Mouse (Mus musculus): ENCODE measurements around the gene 1600002K03Rik. TPM values are rescaled to one million over a fixed set of nuclear protein-coding genes. Genes with fewer than 3 reads are reported as not detected.

1600002K03Rik gene
- total and polyA plus RNA-seq, 3 experiments, result 4.8 to 8.9 TPM; not detected in 1

DNA sequence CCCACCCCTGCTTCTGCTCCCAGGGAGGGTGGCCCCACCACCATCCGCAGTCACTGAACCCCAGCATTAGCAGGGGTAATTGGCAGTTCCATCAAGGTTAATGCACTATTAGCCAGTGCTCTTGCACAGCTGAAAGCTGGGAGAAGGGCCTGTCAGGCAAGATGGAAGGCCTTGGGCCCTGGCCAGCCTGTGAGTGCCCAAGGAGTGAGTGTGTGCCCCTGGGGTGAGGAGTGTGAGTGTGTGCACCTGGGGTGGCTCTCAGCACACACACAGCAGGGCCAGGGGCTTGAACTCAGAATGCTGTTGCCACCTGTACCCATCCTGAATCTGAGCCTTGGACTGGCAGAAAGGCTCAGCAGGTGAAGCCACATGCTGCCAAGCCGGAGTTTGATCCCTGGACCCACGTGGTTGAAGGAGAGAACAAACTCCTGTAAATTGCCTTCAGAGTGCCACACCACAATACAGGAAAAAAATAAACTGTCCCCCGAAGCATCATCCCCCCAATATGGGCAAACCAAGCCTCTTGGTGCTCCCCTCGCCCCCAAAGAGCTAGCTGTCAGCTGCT lies 3.6 kb downstream of the 1600002K03Rik start:
- Histone ChIP-seq H3K4me3 (ENCODE audit: low read depth, low read length) (no peak overlapping the region), H3K36me3 (replicated peaks) (peaks cover 51% of the 10 kb centered on the region), H3K4me1 (ENCODE audit: insufficient read depth, low read depth, low read length) (peaks cover 43% of the 10 kb centered on the region), H3K27me3 (ENCODE audit: insufficient read depth, low read length) (peaks cover 38% of the 10 kb centered on the region), H3K9me3 (replicated peaks) (peaks cover 11% of the 10 kb centered on the region)
- ATAC-seq (ENCODE audit: extremely low read depth, insufficient number of reproducible peaks, low FRiP score, poor library complexity, severe bottlenecking) (no peak), DNase-seq (ENCODE audit: low spot score) (no peak)
- TF ChIP-seq CTCF (IDR thresholded peaks at IDR 0.05; ENCODE audit: low read depth, low read length) (no peak), POLR2AphosphoS5 (IDR thresholded peaks at IDR 0.05; ENCODE audit: insufficient replicate concordance, low read depth, low read length) (no peak), GATA1 (IDR thresholded peaks at IDR 0.05; ENCODE audit: borderline replicate concordance, low read length) (no peak), TAL1 (conservative IDR thresholded peaks at IDR 0.05; ENCODE audit: low read depth, low read length) (no peak), GATA2 (IDR thresholded peaks at IDR 0.05; ENCODE audit: borderline replicate concordance, low read depth, low read length) (no peak)

DNA sequence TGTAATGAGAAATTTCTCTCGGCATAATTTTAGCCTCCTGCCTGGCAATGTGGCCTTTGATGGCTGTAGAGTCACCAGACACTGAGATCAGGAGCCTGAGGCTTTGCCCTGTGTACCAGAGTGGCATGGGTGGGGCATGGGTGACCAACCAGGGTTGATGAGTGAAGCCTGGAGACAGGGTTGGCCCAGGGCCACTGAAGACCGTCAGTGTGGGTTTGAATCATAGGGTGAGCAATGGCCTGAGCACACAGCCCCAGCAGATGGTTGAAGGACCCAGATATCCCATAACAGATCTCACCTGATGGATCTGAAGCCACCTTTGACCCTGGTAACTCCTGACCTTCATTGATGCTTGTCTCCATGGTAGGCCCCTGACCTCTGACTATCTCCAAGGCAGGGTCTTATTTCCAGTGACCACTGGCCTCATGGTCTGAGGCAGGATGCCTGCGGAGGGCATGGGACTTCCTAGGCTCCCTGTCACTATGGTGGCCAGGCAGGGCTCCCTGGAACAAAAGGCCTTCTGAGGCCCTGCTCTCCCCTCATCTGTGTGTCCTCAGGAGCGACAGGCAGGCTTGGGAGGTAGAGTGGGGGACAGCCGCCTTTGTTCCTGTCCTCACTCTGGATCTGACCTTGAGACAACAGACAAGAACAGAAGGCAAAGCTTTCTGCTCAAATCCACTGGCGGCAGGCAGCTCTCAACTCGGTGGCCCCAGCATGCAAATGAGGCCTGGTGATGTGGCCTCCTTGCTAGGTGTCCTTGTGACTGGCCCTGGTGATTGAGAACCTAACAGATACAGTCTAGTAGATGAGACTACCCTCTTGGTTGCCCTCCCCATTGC lies 4.9 kb downstream of the 1600002K03Rik start:
- H3K4me1 ChIP-seq (ENCODE audit: insufficient read depth, low read depth, low read length), result peaks cover 33% of the 10 kb centered on the region
- H3K27me3 ChIP-seq (ENCODE audit: insufficient read depth, low read length), result peaks cover 52% of the 10 kb centered on the region
- no peaks in the 10 kb centered on the region for H3K9me3 ChIP-seq (replicated peaks)
- DNase-seq (ENCODE audit: low spot score), result no peak
- no peak overlapping the region for H3K4me3 ChIP-seq (ENCODE audit: low read depth, low read length)
- peaks cover 38% of the 10 kb centered on the region for H3K36me3 ChIP-seq (replicated peaks)
- no peak for ATAC-seq (ENCODE audit: extremely low read depth, insufficient number of reproducible peaks, low FRiP score, poor library complexity, severe bottlenecking)
- no peak for TF ChIP-seq GATA1 (IDR thresholded peaks at IDR 0.05; ENCODE audit: borderline replicate concordance, low read length)
- TF ChIP-seq TAL1 (conservative IDR thresholded peaks at IDR 0.05; ENCODE audit: low read depth, low read length), result no peak
- no peak for TF ChIP-seq POLR2AphosphoS5 (IDR thresholded peaks at IDR 0.05; ENCODE audit: insufficient replicate concordance, low read depth, low read length)
- TF ChIP-seq CTCF (IDR thresholded peaks at IDR 0.05; ENCODE audit: low read depth, low read length), result no peak

GRCm38 (mm10) chr10:80179068-80180051 lies 6.6 kb downstream of the 1600002K03Rik start, which contains the start of gene Efna2:
Gene Efna2, plus strand, starts transcription at chr10:80179482.
- H3K9me3 ChIP-seq (replicated peaks), result no peaks in the 10 kb centered on the region
- ATAC-seq (ENCODE audit: extremely low read depth, insufficient number of reproducible peaks, low FRiP score, poor library complexity, severe bottlenecking) (no peak), DNase-seq (ENCODE audit: low spot score) (no peak)
- peaks cover 24% of the 10 kb centered on the region for H3K36me3 ChIP-seq (replicated peaks)
- peaks cover 65% of the 10 kb centered on the region for H3K27me3 ChIP-seq (ENCODE audit: insufficient read depth, low read length)
- H3K4me1 ChIP-seq (ENCODE audit: insufficient read depth, low read depth, low read length), result peaks cover 23% of the 10 kb centered on the region
- no peak for TF ChIP-seq GATA2 (IDR thresholded peaks at IDR 0.05; ENCODE audit: borderline replicate concordance, low read depth, low read length)
- TF ChIP-seq TAL1 (conservative IDR thresholded peaks at IDR 0.05; ENCODE audit: low read depth, low read length), result no peak
- TF ChIP-seq POLR2AphosphoS5 (IDR thresholded peaks at IDR 0.05; ENCODE audit: insufficient replicate concordance, low read depth, low read length), result no peak
- no peak for TF ChIP-seq GATA1 (IDR thresholded peaks at IDR 0.05; ENCODE audit: borderline replicate concordance, low read length)
- TF ChIP-seq CTCF (IDR thresholded peaks at IDR 0.05; ENCODE audit: low read depth, low read length), result no peak
- peak within 1 kb of the TSS; percentile 63; the same call in 1 of the 2 replicates for H3K4me3 ChIP-seq (ENCODE audit: low read depth, low read length)

DNA sequence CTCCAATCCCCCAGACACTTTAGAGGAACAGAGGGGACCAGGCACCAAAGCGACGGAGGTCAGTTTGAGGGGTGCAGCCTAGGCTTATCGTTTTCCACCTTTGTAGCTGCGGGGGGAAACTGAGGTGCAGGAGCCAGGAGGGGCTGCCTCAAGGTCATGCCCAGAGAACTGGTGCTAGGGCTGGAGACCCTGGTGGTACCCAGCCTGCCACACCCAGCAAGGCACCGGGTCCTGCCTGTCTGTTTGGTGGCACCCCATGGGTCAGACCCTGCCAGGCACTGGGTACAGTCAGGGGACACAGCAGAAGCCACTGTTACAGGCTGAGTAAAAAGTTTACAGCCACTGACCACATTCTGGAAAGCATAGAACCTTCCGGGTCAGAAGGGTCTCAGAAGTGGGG lies 7.5 kb downstream of the 1600002K03Rik start:
- TF ChIP-seq POLR2AphosphoS5 (IDR thresholded peaks at IDR 0.05; ENCODE audit: insufficient replicate concordance, low read depth, low read length) (no peak), GATA2 (IDR thresholded peaks at IDR 0.05; ENCODE audit: borderline replicate concordance, low read depth, low read length) (no peak)
- Histone ChIP-seq H3K27me3 (ENCODE audit: insufficient read depth, low read length) (peaks cover 71% of the 10 kb centered on the region), H3K9me3 (replicated peaks) (no peaks in the 10 kb centered on the region), H3K36me3 (replicated peaks) (peaks cover 15% of the 10 kb centered on the region), H3K4me3 (ENCODE audit: low read depth, low read length) (no peak overlapping the region), H3K4me1 (ENCODE audit: insufficient read depth, low read depth, low read length) (peaks cover 15% of the 10 kb centered on the region)
- DNase-seq (ENCODE audit: low spot score) (no peak), ATAC-seq (ENCODE audit: extremely low read depth, insufficient number of reproducible peaks, low FRiP score, poor library complexity, severe bottlenecking) (no peak)

DNA sequence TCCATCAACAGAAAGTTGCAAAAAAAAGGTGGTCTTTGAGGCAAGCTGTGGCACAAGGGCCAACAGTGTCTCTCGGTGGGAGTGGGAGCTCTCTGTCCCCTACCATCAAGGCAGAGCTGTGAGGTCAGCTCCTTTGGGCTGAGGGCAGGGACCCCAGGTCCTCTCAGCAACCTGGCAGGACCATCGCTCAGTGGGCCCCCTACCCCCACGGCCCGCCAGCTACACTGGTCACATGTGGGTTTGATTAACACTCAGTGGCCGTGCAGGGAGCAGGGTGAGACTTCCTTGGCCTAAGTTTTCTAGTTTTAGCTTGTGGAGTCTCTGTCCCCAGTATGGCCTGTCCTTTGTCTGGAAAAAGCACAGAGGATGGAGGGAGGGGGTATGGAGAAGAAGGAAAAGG lies 8.1 kb downstream of the 1600002K03Rik start:
- ATAC-seq (ENCODE audit: extremely low read depth, insufficient number of reproducible peaks, low FRiP score, poor library complexity, severe bottlenecking) (no peak), DNase-seq (ENCODE audit: low spot score) (no peak)
- Histone ChIP-seq H3K4me1 (ENCODE audit: insufficient read depth, low read depth, low read length) (peaks cover 14% of the 10 kb centered on the region), H3K4me3 (ENCODE audit: low read depth, low read length) (no peak overlapping the region), H3K27me3 (ENCODE audit: insufficient read depth, low read length) (peaks cover 76% of the 10 kb centered on the region), H3K9me3 (replicated peaks) (no peaks in the 10 kb centered on the region), H3K36me3 (replicated peaks) (peaks cover 10% of the 10 kb centered on the region)
- TF ChIP-seq POLR2AphosphoS5 (IDR thresholded peaks at IDR 0.05; ENCODE audit: insufficient replicate concordance, low read depth, low read length), result no peak
- no peak for TF ChIP-seq TAL1 (conservative IDR thresholded peaks at IDR 0.05; ENCODE audit: low read depth, low read length)

DNA sequence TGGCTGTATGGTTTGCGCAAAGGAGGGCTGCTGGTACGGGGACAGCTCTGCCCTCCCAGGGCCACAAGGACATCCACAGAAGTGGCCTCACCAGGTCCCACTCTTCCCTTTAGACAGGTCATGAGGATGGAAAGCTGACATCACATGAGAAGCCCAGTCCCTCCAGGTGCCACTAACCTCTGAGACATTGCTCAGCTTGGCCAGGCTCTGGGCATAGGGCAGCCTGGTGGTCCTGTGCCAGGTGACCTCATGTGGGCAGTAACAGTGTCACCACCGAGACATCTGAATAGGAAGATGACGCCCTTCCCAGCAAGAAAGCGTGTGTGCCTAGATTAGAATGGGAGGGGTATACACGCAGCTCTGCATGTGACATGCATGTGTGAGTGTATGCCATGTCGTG lies 9.8 kb downstream of the 1600002K03Rik start:
- TF ChIP-seq CTCF (IDR thresholded peaks at IDR 0.05; ENCODE audit: low read depth, low read length), result no peak
- no peak for DNase-seq (ENCODE audit: low spot score)
- no peaks in the 10 kb centered on the region for H3K9me3 ChIP-seq (replicated peaks)
- ATAC-seq (ENCODE audit: extremely low read depth, insufficient number of reproducible peaks, low FRiP score, poor library complexity, severe bottlenecking), result no peak
- H3K4me3 ChIP-seq (ENCODE audit: low read depth, low read length), result no peak overlapping the region
- peaks cover 90% of the 10 kb centered on the region for H3K27me3 ChIP-seq (ENCODE audit: insufficient read depth, low read length)
- H3K36me3 ChIP-seq (replicated peaks), result no peaks in the 10 kb centered on the region
- H3K4me1 ChIP-seq (ENCODE audit: insufficient read depth, low read depth, low read length), result peaks cover 14% of the 10 kb centered on the region

Measured in G1E (cell line).